Mouse (Mus musculus): Measurements from ENCODE around the gene Lrpprc. TPM values are rescaled to one million over a fixed set of nuclear protein-coding genes. Genes with fewer than 3 reads are reported as not detected.

Lrpprc gene
- total RNA-seq, 2 experiments from 2014 or later = 58.0 to 63.2 TPM

DNA sequence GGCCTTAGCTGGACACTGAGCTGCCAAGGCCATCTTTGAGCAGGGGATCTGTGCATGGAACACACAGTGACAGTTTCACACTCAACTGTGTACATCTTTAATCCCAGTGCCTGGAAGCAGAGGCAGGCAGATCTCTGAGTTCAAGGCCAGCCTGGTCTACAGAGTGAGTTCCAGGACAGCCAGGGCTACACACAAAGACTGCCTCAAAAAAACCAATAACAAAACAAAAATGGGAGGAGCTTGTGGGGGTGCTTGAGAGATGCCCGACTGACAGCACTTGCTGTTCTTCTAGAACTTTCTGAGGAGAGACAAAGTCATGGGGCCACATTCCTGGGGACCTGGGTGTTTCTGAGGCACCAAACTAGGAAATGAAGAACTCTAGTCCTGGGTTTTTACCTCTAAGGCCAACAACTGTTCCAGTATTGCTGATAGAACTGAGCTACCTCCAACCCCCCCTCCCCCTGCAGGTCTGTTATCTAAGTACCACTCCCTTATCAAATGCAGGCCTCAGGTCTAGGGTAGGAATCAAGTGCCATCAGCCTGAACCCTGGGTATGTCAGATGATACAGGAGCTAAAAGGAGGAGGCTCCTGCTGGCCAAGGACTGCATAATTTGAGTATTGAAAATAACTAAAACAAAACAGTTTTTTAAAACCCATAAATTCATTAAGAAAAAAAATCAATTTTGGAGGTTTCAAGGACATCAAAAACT lies 62.2 kb downstream of the Lrpprc start:
- no peak for DNase-seq (ENCODE audit: low spot score in 2 of 2)
- Histone ChIP-seq H3K27ac (no peak overlapping the region), H3K4me3 (no peak overlapping the region)
- TF ChIP-seq CTCF (conservative IDR thresholded peaks at IDR 0.05) = no peak

DNA sequence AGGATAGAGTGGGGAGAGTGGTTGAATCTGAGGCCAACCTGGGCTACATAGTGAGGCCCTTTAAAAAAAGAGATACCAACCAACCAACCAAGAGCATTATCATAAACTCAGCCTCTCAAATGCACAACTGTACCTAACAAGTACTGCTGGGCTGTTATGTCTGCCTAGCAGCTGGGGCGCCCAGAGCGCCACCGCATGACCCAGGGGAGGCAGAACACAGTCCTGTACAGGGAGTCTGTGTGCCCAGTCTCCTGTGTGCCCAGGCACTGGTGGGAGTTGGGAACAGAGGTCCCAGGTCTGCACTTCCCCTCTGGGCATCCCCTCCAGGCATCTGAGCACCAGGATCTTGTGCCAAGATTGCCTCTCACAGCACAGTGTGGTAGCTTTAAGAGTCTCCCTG lies 65.4 kb downstream of the Lrpprc start:
- Histone ChIP-seq H3K4me3 (no peak overlapping the region), H3K27ac (no peak overlapping the region)
- no peak for DNase-seq (ENCODE audit: low spot score in 2 of 2)
- TF ChIP-seq CTCF (conservative IDR thresholded peaks at IDR 0.05) = no peak

DNA sequence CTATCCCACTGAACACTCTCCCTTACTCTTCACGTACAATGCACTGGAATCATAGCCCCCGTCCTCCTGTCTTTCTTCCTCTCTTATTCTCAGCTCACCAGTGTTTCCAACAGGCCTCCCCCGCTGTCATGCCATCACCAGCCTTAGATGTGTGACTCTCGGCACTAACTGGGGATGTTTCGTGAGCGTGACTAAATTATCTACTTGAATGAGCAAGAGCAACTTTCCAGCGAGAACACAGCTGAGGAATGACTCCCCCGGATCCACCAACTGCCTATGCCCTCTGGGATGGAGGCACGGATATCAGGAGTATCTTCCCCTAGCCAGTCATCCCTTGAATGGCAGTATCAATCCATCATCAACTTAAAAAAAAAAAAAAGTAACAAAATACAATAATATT lies 66.6 kb downstream of the Lrpprc start:
- no peak for TF ChIP-seq CTCF (conservative IDR thresholded peaks at IDR 0.05)
- DNase-seq (ENCODE audit: low spot score in 2 of 2) = no peak
- Histone ChIP-seq H3K4me3 (no peak overlapping the region), H3K27ac (no peak overlapping the region)

DNA sequence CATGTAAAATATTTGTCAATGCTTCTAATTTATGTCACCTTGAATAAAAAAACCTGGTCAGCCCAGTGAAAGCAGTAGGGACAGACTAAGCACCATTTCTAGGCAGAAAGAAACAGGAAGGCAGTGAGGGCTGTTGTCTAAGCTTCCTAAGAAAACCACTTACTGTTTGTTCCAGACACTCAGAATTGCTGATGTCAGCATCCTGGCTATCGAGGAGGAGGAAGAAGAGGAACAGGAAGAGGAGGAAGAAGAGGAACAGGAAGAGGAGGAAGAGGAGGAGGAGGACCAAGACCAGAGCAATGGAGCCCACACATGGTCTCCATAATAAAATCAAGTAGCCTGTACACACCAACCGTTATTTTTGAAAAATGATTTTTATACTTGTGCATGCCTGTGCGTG lies 71.5 kb downstream of the Lrpprc start:
- H3K4me3 ChIP-seq = no peak overlapping the region
- H3K27ac ChIP-seq = no peak overlapping the region
- no peak for TF ChIP-seq CTCF (conservative IDR thresholded peaks at IDR 0.05)
- no peak for DNase-seq (ENCODE audit: low spot score in 2 of 2)

DNA sequence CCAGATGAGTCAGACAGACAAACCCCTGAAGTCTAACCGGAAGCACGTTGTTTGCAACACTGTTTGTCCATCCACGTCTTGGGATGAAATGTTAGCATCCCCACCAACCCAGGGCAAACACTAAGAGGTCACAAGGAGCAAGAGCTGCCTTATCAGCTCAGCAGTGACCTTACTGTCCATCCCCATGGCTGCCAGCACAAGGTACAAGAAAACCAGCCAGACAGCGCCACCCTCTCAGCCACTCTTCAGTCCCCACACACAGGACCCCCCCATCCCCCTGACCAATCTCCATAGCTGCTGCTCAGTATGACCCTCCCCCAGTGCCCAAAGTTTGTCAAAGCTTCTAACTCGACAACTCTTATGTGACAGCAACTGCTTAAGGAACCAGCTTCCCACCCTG lies 73.2 kb downstream of the Lrpprc start:
- no peak for TF ChIP-seq CTCF (conservative IDR thresholded peaks at IDR 0.05)
- DNase-seq (ENCODE audit: low spot score in 2 of 2) = no peak
- no peak overlapping the region for H3K27ac ChIP-seq
- no peak overlapping the region for H3K4me3 ChIP-seq

DNA sequence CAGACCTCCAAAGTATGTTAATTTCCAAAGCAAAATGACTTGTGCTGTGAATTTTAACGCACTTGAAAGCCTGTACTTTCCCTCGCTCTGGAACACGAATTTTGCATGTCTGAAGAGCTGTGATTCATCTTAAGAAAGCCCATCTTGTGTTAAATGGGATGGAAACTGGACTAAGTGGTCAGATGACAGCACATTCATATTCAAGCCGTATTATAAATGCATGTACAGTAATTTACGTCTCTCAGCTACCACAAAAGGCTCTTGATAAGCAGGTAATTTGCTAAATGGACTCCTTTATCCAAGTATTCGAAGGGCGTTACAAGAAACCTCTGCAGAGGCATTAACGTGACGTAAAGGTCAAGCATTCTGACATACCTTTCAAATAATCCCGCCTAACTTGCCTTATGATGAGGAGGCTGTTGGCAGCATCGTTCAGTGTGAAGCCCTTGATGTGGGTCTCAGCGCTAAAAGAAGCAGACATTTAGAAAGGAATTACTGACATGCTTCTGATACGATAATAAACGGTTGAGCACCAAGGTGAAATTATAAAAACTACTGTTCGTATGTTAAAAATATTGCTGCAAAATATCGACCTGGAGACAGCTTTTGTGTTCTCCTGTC lies 74.2 kb downstream of the Lrpprc start:
- H3K4me3 ChIP-seq = no peak overlapping the region
- no peak overlapping the region for H3K27ac ChIP-seq
- no peak for TF ChIP-seq CTCF (conservative IDR thresholded peaks at IDR 0.05)
- no peak for DNase-seq (ENCODE audit: low spot score in 2 of 2)

DNA sequence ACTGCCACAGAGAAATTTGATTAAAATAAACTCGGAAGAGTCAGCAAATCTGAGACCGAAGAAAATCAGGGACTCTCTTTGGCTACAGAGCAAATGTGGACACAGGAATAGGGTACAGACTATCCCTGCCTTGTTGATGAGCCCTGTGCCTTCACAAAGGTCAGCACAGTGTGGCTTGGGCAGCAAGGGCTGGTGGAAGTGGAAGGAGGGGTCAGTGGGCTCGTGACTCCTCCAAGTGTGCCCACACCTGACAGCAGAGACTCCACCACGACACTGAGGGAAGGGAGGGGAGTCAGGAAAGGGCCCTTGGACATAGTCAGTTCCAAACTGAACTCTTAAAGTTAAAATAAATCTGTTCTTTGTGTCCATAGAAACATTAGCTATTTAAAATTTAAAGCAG lies 75.7 kb downstream of the Lrpprc start:
- no peak overlapping the region for H3K4me3 ChIP-seq
- H3K27ac ChIP-seq = no peak overlapping the region
- TF ChIP-seq CTCF (conservative IDR thresholded peaks at IDR 0.05) = no peak
- no peak for DNase-seq (ENCODE audit: low spot score in 2 of 2)

DNA sequence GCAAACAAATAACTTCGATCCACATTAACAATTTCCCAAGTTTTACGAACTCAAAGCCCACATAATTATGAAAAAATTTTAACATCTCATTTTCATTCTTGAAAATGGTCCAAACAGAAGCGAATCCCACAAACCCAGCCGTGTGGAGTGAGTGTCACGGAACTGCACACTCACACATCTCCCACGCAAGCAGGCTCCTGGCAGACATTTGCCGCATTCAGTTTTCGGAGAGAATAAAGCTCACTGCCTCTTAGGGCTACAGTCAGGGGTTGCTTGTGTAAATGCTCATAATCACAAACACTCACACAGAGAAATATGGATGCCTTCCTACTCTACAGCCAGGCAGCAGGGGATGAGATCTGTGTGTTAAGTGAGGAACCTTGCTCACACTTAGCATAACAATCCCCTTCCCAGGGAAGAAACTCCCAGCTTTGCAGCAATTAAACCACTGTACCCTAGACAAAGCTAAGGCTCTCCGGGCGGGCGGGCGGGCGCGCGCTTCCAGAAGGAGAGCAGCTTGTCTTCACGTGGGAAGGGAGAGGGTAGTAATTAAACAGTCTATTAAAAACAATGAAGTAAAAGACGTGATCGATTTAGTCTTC lies 76.9 kb downstream of the Lrpprc start:
- TF ChIP-seq CTCF (conservative IDR thresholded peaks at IDR 0.05) = no peak
- no peak overlapping the region; the same call in 1 of the 2 replicates for H3K4me3 ChIP-seq
- peak; percentile 42 to 63 for DNase-seq (ENCODE audit: low spot score in 2 of 2)

DNA sequence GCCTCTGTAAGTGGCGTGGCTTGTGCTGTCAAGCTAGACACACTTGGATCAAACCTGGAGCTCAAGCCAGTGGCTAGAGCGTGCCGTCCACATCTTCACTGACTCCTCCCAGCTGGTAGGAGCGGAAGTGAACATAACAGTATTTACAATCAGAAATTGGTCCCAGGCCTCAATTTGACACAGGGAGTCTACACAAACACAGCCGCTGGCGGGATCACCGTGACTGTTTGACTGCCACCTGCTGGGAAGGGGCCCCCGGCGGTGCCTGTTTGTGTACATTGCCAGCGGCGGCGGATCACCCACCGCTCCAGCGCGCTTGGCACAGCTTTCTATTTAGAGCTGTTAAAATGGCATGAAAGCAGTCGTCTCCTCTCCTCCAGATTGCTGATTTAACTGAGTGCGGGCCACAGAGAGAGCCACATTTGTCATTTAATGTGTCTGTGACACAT lies 81.2 kb downstream of the Lrpprc start:
- no peak overlapping the region for H3K4me3 ChIP-seq
- peak overlapping the region; percentile 57; the same call in 1 of the 2 replicates for H3K27ac ChIP-seq
- peak; percentile 23 to 36 for DNase-seq (ENCODE audit: low spot score in 2 of 2)
- peak; percentile 54 for TF ChIP-seq CTCF (conservative IDR thresholded peaks at IDR 0.05)

More for the DNA sequence above, 76.9 kb downstream of the Lrpprc start:
- H3K27ac ChIP-seq = 0 out of 2 replicates have a peak overlapping the region, but pooled peaks have one; percentile 15

DNA sequence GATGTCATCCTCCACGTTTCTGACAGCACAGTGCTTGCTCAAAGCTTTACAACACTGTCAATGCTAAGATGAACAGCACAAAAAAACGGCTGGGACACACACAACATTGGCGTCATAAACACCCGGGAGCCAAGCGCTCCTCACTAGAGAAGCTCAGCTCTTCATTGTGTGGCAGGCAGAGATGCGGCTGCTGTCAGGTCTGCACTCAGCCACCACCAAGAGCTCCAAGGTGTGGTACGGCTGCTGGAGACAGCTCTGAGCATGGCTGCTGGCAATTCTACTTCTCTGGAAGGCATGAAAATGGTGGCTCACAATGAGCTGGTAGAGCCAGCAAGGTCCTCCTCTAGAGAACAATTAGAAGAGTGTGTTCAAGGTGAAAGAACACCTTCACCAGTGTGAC lies 81.8 kb downstream of the Lrpprc start:
- Histone ChIP-seq H3K4me3 (no peak overlapping the region), H3K27ac (no peak overlapping the region)
- no peak for DNase-seq (ENCODE audit: low spot score in 2 of 2)
- TF ChIP-seq CTCF (conservative IDR thresholded peaks at IDR 0.05) = no peak

DNA sequence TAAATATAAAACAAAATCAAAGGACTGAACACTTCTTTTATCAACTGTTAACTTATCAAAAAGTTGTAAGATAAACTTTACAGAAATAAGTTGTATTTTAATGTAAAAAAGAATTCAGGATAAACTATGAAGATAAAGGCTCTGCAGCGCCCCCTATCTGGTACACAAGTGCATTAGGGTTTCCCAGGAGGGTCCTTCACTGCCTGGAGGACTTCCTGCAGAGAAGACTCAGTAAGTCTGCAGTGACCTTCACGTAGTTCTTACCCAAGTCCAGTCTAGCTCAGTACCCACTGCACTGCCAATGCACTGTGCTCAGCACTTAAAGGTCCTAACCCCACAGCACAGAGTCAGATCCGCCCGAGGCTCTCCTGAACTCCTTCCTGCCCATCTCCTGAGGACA lies 83.2 kb downstream of the Lrpprc start:
- Histone ChIP-seq H3K27ac (no peak overlapping the region), H3K4me3 (no peak overlapping the region)
- no peak for DNase-seq (ENCODE audit: low spot score in 2 of 2)
- TF ChIP-seq CTCF (conservative IDR thresholded peaks at IDR 0.05) = peak; percentile 73

DNA sequence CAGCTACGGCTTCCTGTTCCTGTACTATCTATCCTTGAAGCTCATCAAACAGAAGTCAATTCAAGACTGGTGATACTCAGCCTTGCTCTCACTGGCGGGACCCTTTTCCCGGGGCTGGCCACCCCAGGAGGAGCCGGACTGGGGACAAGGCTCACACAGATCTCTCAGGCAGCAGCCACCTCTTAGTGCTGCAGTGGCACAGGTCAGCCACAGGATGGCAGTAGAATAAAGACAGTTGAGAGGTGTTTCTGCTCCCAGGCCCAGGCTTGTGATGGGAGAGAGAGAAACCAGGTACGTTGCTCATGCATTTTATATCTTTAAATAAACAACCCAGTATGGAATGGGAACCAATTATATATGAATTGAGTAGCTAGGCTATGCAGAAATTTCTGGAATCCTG lies 91.9 kb downstream of the Lrpprc start:
- peak; percentile 62 to 69 for DNase-seq (ENCODE audit: low spot score in 2 of 2)
- peak; percentile 98 for TF ChIP-seq CTCF (conservative IDR thresholded peaks at IDR 0.05)
- no peak overlapping the region for H3K4me3 ChIP-seq
- H3K27ac ChIP-seq = no peak overlapping the region

DNA sequence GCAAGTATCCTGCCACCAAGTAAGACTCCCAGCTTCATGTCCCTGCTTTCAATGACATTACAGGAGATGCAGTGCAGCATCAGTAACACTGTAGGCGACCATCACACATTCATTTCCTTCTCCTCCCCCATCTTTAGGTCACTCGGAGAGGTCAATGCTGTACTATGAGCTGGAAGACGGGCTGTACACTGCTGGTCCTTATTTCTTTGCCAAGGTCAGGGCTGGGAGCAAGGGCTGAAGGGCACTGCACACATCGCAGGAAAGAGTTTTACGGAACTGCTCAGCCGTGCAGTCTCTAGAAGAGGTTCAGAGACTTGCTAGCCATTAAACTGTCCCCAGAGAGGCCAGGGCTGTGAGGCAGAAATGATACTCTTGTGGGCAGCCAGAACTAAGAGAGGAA lies 94.1 kb downstream of the Lrpprc start:
- TF ChIP-seq CTCF (conservative IDR thresholded peaks at IDR 0.05) = no peak
- no peak for DNase-seq (ENCODE audit: low spot score in 2 of 2)
- Histone ChIP-seq H3K27ac (no peak overlapping the region), H3K4me3 (no peak overlapping the region)
